Mouse (Mus musculus): ENCODE data around the gene Trmt13. TPM values are rescaled to one million over a fixed set of nuclear protein-coding genes. Genes with fewer than 3 reads are reported as not detected.

Trmt13 gene
- polyA plus RNA-seq, 1 experiment from 2014 or later = 24.9 TPM

DNA sequence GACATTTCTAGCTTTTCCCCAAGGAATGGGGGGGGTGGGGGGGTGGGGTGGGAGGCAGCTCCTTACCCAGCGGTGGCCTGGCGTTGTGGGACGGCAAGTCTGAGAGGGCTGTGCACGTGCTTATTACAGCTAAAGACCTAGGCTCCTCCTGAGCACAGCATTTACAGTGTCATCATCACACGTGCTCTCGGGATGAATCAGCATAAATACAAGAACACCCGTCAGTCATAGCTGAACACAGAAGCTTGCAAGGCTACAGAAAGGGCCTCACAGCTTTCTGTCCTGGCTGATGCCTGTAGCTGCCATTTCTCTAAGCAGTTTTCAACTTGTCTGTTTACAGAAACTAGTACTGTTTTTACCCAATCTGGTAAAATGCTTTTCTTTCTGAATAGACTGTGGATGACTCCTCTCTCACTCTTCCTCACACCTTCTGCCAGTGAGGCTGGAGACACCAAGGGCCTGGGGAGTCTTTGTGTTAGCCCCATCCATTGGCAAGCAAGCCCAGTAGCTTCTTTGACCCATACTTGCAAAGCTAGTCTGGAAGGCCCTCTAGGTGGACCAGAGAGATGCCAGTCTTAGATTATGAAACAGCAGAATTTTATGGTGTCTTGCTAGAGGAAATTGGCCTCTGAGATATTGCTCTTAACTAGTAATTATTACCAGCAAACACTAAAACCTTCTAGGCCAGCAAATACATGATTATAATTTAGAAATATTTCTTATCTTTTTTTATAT is 6.4 kb upstream of the Trmt13 start:
- 93% methylated on average over 7 of the region's 7 CpGs for WGBS
- no peak overlapping the region for H3K4me3 ChIP-seq
- no peaks in the 10 kb centered on the region for H3K9me3 ChIP-seq
- H3K27me3 ChIP-seq (replicated peaks; ENCODE audit: low read depth, poor library complexity, severe bottlenecking) = no peaks in the 10 kb centered on the region
- peaks cover 64% of the 10 kb centered on the region for H3K36me3 ChIP-seq (replicated peaks)
- no peaks in the 10 kb centered on the region for H3K4me1 ChIP-seq
- no peak overlapping the region for H3K27ac ChIP-seq (replicated peaks)
- DNase-seq (ENCODE audit: low spot score) = no peak

DNA sequence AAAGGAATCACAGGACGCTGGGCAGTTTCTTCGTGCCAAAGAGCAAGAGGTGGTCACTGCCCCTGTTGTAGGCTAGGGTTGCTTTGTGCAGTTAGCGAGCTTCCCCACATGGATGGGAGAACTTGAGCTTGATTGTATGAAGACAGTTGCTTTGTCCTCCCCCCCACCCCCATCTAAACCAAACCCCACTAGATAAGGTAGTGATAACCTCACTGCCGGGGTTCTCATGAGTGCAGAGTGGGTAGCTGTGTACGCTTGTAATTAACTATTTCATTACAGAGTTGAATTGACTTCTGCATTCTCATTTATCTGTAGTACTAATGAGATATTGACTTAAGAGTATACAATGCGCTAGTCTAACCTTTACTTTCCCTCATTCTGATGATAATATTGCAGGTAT is 4.5 kb upstream of the Trmt13 start:
- H3K4me3 ChIP-seq = no peak overlapping the region
- 92% methylated on average over 6 of the region's 6 CpGs for WGBS
- peaks cover 84% of the 10 kb centered on the region for H3K36me3 ChIP-seq (replicated peaks)
- DNase-seq (ENCODE audit: low spot score) = no peak
- no peaks in the 10 kb centered on the region for H3K27me3 ChIP-seq (replicated peaks; ENCODE audit: low read depth, poor library complexity, severe bottlenecking)
- no peaks in the 10 kb centered on the region for H3K9me3 ChIP-seq
- H3K27ac ChIP-seq (replicated peaks) = no peak overlapping the region
- H3K4me1 ChIP-seq = no peaks in the 10 kb centered on the region

DNA sequence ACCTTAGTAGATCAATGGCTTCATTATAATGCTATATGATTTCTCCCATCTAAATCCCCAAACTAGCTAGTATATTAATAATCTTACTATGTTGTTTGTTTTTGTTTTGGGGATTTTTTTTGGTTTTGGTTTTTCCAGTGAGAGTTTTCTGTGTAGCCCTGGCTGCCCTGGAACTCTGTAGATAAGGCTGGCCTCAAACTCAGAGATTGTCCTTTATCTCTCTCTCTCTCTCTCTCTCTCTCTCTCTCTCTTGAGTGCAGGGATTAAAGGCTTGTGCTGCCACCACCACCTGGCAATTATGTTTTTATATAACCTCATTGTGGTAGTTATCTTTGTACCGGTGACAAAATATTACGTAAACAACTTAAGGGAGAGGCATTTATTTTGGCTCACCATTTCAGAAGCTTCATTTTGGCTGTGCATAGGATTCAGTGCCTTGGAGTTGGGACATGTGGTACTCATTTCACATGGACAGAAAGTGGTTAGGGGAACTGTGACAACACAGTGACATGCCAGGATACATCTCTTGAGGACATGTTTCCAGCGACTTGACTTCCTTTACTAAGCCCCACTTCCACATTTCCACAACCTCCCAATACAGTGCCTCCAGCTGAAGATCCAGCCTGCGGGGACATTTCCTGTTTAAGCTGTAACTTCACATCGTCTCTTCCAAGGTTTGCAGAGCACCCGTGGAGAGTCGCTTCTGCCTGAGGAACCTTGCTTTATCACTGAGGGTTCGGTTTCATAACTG is 1.1 kb upstream of the Trmt13 start:
- WGBS = 90% methylated on average over 8 of the region's 8 CpGs
- no peak overlapping the region for H3K4me3 ChIP-seq
- H3K36me3 ChIP-seq (replicated peaks) = peaks cover 76% of the 10 kb centered on the region
- no peaks in the 10 kb centered on the region for H3K4me1 ChIP-seq
- no peaks in the 10 kb centered on the region for H3K27me3 ChIP-seq (replicated peaks; ENCODE audit: low read depth, poor library complexity, severe bottlenecking)
- DNase-seq (ENCODE audit: low spot score) = no peak
- no peaks in the 10 kb centered on the region for H3K9me3 ChIP-seq
- H3K27ac ChIP-seq (replicated peaks) = no peak overlapping the region

DNA sequence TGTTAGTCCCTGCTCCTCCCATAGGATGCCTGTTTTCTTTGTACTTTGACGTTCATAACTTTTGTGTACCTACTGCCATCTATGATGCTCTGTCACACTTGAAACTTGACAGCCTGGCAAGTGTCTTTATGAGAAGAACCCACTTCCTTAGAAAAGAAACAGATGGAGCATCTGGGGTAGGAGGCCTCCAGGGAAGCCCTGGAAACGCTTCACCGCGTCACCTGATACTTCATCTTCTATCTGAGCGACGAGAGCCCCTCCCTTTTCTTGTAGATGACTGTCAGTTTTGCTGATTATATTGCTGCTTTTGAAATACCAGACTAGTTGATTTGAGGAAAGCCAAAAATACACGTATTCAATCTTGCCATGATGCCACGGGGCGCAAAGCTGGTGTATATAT is 9.8 kb downstream of the Trmt13 start:
- Histone ChIP-seq H3K4me3 (no peak overlapping the region), H3K4me1 (no peaks in the 10 kb centered on the region), H3K36me3 (replicated peaks) (peaks cover 45% of the 10 kb centered on the region), H3K9me3 (no peaks in the 10 kb centered on the region), H3K27ac (replicated peaks) (no peak overlapping the region), H3K27me3 (replicated peaks; ENCODE audit: low read depth, poor library complexity, severe bottlenecking) (no peaks in the 10 kb centered on the region)
- no peak for DNase-seq (ENCODE audit: low spot score)
- 83% methylated on average over 9 of the region's 9 CpGs for WGBS

DNA sequence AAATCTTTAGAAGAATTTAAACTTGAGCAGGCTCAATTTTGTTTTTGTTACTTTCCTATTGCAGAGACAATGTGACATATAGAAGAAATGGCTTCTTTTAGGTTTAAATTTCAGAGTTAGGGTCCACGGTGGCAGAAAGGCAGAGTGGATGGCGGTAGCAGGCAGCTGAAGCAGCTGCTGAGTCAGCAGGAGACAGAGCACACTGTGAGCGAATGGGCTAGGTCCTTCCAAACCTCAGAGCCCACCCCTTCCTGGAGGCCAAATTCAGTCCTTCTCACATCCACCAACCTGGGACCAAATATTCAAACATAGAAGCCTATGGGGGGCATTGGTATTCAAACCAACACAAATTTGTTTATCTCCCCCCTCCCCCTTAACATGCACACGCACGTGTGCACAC is 12.6 kb downstream of the Trmt13 start:
- Histone ChIP-seq H3K27me3 (replicated peaks; ENCODE audit: low read depth, poor library complexity, severe bottlenecking) (no peaks in the 10 kb centered on the region), H3K36me3 (replicated peaks) (peaks cover 28% of the 10 kb centered on the region), H3K4me3 (no peak overlapping the region), H3K4me1 (0 out of 2 replicates have a peak, but pooled peaks cover 3% of the 10 kb centered on the region), H3K27ac (replicated peaks) (no peak overlapping the region), H3K9me3 (no peaks in the 10 kb centered on the region)
- DNase-seq (ENCODE audit: low spot score) = no peak
- 91% methylated on average over 5 of the region's 5 CpGs for WGBS

DNA sequence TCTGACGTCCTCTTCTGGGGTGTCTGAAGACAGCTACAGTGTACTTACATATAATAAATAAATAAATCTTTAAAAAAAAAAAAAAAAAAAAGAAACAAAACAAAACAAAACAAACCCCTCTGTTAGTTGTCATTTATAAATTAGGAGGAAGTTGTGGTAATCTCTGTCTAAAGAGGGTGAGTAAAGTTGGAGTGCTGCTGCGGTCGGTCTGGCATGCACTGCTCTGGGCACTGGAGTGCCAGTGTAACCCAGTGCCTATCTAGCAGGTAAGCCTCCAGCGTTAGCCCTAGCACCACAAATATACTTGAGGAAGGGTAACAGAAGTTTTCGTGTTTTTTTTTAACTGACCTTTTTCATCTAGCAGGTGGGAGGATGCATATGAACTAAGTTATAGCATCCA is 13.4 kb downstream of the Trmt13 start:
- WGBS = 91% methylated on average over 5 of the region's 5 CpGs
- no peak overlapping the region for H3K27ac ChIP-seq (replicated peaks)

DNA sequence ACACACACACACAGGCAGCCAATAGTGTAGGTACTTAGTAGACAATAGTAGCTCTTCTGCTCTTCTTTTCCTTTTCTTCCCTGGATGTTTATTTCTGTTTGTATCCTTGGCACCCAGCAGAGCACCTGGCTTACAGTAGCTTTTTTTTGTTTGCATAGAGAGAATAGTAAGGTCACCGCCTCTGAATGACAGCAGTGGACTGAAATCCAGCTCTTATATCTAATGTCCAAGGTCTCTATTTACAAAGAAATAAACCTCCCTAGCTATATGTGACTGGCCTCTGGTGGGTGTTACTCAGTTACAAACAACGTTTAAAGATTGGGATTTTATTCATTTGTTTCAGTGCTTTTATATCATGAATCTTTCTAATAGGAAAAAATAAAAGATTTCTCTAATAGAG is 14.7 kb downstream of the Trmt13 start:
- no peaks in the 10 kb centered on the region for H3K9me3 ChIP-seq
- H3K27me3 ChIP-seq (replicated peaks; ENCODE audit: low read depth, poor library complexity, severe bottlenecking) = no peaks in the 10 kb centered on the region
- H3K36me3 ChIP-seq (replicated peaks) = peaks cover 16% of the 10 kb centered on the region
- H3K27ac ChIP-seq (replicated peaks) = no peak overlapping the region
- no peak overlapping the region for H3K4me3 ChIP-seq
- peaks cover 7% of the 10 kb centered on the region for H3K4me1 ChIP-seq
- 91% methylated on average over 2 of the region's 2 CpGs for WGBS
- DNase-seq (ENCODE audit: low spot score) = no peak

More for the DNA sequence above, 13.4 kb downstream of the Trmt13 start:
- Histone ChIP-seq H3K9me3 (no peaks in the 10 kb centered on the region), H3K4me1 (peaks cover 4% of the 10 kb centered on the region), H3K27me3 (replicated peaks; ENCODE audit: low read depth, poor library complexity, severe bottlenecking) (no peaks in the 10 kb centered on the region), H3K4me3 (no peak overlapping the region), H3K36me3 (replicated peaks) (peaks cover 23% of the 10 kb centered on the region)
- no peak for DNase-seq (ENCODE audit: low spot score)

DNA sequence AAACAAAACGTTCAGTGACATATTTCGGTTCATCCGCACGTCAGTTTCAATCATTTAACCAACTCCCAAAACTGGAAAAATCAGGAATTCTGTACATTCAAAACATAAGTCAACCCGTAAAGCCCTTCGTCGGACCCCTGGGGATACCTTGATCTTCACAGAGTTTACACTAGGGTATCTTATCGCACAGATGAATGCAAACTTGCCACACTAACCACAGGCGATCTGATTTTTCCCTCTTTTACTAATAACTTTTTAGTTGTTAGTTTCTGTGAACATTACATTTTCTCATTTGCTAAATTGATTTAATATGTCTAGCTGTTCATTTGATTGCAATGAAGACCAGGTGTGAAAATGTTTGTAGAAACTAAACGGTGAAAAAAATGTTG is 18.8 kb downstream of the Trmt13 start:
- 13% methylated on average over 10 of the region's 10 CpGs for WGBS
- no peaks in the 10 kb centered on the region for H3K9me3 ChIP-seq
- H3K27ac ChIP-seq (replicated peaks) = peak overlapping the region; percentile 95
- DNase-seq (ENCODE audit: low spot score) = no peak
- H3K36me3 ChIP-seq (replicated peaks) = peaks cover 26% of the 10 kb centered on the region
- peaks cover 14% of the 10 kb centered on the region for H3K4me1 ChIP-seq
- H3K4me3 ChIP-seq = peak overlapping the region; percentile 81
- no peaks in the 10 kb centered on the region for H3K27me3 ChIP-seq (replicated peaks; ENCODE audit: low read depth, poor library complexity, severe bottlenecking)

DNA sequence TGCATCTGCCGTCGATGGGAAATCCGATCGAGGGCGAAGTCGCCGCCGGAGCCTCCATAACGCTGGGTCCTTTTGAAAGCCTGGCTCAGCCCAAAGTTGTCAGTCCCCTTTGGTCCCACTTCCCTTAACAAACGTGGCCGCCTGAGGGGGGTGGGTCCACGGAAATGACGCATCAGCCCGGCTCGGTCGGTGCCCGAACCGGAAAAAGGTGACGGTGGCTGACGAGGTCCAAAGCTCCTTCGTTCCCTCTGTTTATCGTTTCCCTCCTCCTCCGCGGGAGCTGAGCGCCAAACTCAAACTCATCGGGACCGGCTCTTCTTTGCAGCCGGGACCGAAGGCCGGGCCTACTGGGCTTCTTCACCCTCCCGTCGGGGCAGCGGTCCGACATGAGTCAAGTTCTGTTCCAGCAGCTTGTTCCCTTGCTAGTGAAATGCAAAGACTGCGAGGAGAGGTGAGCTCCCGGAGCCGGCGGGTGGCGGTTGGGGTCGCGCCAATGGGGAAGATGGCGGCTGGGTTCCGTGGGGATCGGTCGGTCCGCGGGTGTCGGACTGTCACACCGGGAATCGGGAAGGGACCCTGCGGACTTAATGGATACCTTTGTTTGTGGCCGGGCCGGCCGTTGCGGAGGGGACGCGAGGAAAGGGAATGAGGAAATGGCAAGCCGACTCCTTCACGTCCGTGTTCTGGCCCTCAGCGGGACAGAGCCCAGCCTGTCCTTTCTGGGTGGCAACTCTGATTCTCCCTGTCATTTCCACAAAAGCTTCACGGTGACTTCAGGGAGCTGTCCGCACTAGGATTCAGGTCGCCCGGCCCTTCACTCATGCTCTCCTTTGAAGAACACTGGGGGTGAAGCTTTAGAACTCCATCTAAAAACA is 19.4 kb downstream of the Trmt13 start, which contains the start of gene Sass6:
Gene Sass6, plus strand, starts transcription at position 255 of the 875 bp plus-strand sequence.
- peak within 1 kb of the TSS; percentile 95 for H3K27ac ChIP-seq (replicated peaks)
- H3K4me1 ChIP-seq = peaks cover 14% of the 10 kb centered on the region
- peak within 1 kb of the TSS; percentile 81 for H3K4me3 ChIP-seq
- H3K36me3 ChIP-seq (replicated peaks) = peaks cover 32% of the 10 kb centered on the region
- peak; percentile 98 for DNase-seq (ENCODE audit: low spot score)
- WGBS = under 1% methylated on average over 65 of the region's 65 CpGs
- no peaks in the 10 kb centered on the region for H3K9me3 ChIP-seq
- no peaks in the 10 kb centered on the region for H3K27me3 ChIP-seq (replicated peaks; ENCODE audit: low read depth, poor library complexity, severe bottlenecking)

DNA sequence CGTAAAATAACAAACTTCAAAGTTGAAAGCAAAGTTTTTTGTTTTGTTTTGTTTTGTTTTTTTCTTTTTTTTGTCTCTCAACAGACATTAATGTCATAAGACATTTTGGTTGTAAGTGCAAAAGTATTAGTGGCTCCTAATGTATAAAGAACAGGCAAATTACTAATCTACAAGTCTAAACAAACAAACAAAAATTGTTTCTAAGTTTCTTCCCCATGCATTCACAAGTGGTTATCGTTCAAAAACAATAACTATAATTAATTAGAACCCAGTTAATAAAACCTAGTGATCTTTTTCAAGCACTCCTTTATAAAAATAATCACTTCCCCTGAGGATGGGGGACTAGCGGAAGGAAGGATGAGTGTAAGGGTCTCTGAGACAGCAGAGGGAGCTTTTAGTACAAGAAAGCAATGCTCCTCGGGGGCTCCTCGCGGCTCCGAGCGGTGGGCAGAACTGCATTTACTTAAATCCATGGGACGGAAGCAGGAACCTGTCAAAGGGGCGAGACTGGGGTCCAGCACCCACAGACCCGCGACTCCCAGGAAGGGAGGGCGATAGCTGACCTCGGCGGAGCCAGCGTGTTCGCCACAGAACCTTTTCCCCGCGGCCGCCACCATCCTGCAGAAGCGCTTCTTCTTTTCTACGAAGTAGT is 20.2 kb downstream of the Trmt13 start:
- Histone ChIP-seq H3K9me3 (no peaks in the 10 kb centered on the region), H3K4me1 (peaks cover 14% of the 10 kb centered on the region), H3K36me3 (replicated peaks) (peaks cover 39% of the 10 kb centered on the region), H3K4me3 (peak overlapping the region; percentile 81), H3K27ac (replicated peaks) (peak overlapping the region; percentile 95), H3K27me3 (replicated peaks; ENCODE audit: low read depth, poor library complexity, severe bottlenecking) (no peaks in the 10 kb centered on the region)
- no peak for DNase-seq (ENCODE audit: low spot score)
- WGBS = 2% methylated on average over 22 of the region's 22 CpGs

DNA sequence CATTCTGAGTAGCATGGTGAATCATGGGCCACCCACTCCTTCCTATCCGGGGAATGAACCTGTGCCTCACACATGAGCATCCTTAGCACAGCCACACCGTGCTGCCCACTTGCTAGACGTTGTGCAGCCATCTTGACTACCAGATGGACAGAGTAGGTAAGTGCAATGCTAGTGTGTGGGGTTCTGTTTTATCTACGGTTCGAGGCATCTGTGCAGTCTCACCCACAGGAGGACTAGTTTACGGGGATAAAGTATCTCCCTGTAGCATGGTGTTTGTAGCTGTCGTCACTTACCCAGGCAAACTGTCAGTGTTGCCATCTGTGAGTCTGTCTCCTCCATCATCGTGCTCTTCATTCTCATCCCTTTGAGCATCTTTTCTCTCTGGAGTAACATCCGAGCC is 32.2 kb downstream of the Trmt13 start:
- peaks cover 73% of the 10 kb centered on the region for H3K36me3 ChIP-seq (replicated peaks)
- 96% methylated on average over 9 of the region's 9 CpGs for WGBS

DNA sequence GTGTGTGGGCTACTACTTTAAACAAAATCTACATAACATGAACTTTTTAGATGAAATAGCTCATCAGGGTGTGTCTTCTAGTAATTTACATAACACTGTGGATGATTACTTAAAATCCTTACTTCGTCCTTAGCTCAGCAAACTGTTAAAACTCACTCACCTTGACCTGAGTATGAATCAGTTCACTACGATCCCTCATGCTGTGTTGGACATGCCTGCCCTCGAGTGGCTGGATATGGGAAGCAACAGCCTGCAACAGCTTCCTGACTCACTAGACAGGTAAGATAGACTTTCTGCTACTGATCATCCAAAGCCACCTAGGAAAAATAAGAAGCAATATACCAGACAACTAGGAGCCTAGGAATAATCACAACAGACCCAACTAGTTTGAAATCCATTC is 37.1 kb downstream of the Trmt13 start:
- Histone ChIP-seq H3K36me3 (replicated peaks) (peaks cover 25% of the 10 kb centered on the region), H3K4me3 (no peak overlapping the region), H3K27ac (replicated peaks) (no peak overlapping the region), H3K27me3 (replicated peaks; ENCODE audit: low read depth, poor library complexity, severe bottlenecking) (no peaks in the 10 kb centered on the region), H3K4me1 (no peaks in the 10 kb centered on the region), H3K9me3 (no peaks in the 10 kb centered on the region)
- WGBS = 66% methylated on average over 3 of the region's 3 CpGs
- no peak for DNase-seq (ENCODE audit: low spot score)

More for the DNA sequence above, 32.2 kb downstream of the Trmt13 start:
- Histone ChIP-seq H3K27ac (replicated peaks) (no peak overlapping the region), H3K9me3 (no peaks in the 10 kb centered on the region), H3K4me1 (no peaks in the 10 kb centered on the region), H3K4me3 (no peak overlapping the region), H3K27me3 (replicated peaks; ENCODE audit: low read depth, poor library complexity, severe bottlenecking) (no peaks in the 10 kb centered on the region)
- DNase-seq (ENCODE audit: low spot score) = no peak
